Mouse (Mus musculus) myocyte (in vitro differentiated cells): ENCODE results near the gene Vmp1.
A peak's percentile ranks its signal among the peaks of the same experiment; 100 is the strongest.

Experiments
- CEBPB ChIP-seq: IDR thresholded peaks from 2 replicates; pipeline ENCODE4 v1.6.1; 2011; ENCODE audit warnings: mild to moderate bottlenecking, moderate library complexity; ENCODE audit not compliant: poor library complexity, insufficient read depth, severe bottlenecking
- E2F4 ChIP-seq: IDR thresholded peaks from one replicate; pipeline ENCODE4 v1.6.1; 2011; ENCODE audit warnings: mild to moderate bottlenecking, control low read depth, moderate library complexity; ENCODE audit not compliant: insufficient read depth
- MAX ChIP-seq: IDR thresholded peaks from one replicate; pipeline ENCODE4 v1.6.1; 2011; ENCODE audit warnings: low read depth, mild to moderate bottlenecking, control low read depth
- MYOD1 ChIP-seq, 3 experiments: IDR thresholded peaks; one replicate each; pipeline ENCODE4 v1.6.1; 2011; ENCODE audit warnings: control low read depth in 2 of 3, low read depth in 2 of 3, mild to moderate bottlenecking in 2 of 3, moderate library complexity in 1 of 3; ENCODE audit not compliant: insufficient read length in 2 of 3, control insufficient read depth in 1 of 3
- MYOG ChIP-seq, 3 experiments: IDR thresholded peaks; one replicate each; pipeline ENCODE4 v1.6.1; 2011; ENCODE audit warnings: control low read depth in 2 of 3, low read depth in 2 of 3, mild to moderate bottlenecking in 2 of 3; ENCODE audit not compliant: insufficient read length in 2 of 3, control insufficient read depth in 1 of 3, insufficient read depth in 1 of 3
- POLR2A ChIP-seq: IDR thresholded peaks from one replicate; pipeline ENCODE4 v1.6.1; 2011; ENCODE audit warnings: low read depth, mild to moderate bottlenecking, control low read depth, moderate library complexity; ENCODE audit not compliant: insufficient read length
- POLR2AphosphoS2 ChIP-seq: IDR thresholded peaks from one replicate; pipeline ENCODE4 v1.6.1; 2011; ENCODE audit warnings: low read depth, control low read depth; ENCODE audit not compliant: insufficient read length
- REST ChIP-seq: IDR thresholded peaks from one replicate; pipeline ENCODE4 v1.6.1; 2011; ENCODE audit warnings: mild to moderate bottlenecking, control low read depth, moderate library complexity; ENCODE audit not compliant: insufficient read depth, insufficient read length
- SRF ChIP-seq: IDR thresholded peaks from one replicate; pipeline ENCODE4 v1.6.1; 2011; ENCODE audit warnings: low read depth; ENCODE audit not compliant: control insufficient read depth, insufficient read length
- TCF12 ChIP-seq: IDR thresholded peaks from one replicate; pipeline ENCODE4 v1.6.1; 2011; ENCODE audit warnings: mild to moderate bottlenecking, control low read depth; ENCODE audit not compliant: poor library complexity, insufficient read depth, severe bottlenecking
- TCF3 ChIP-seq: IDR thresholded peaks from one replicate; pipeline ENCODE4 v1.6.1; 2011; ENCODE audit warnings: low read depth, control low read depth; ENCODE audit not compliant: insufficient read length
- USF1 ChIP-seq: IDR thresholded peaks from one replicate; pipeline ENCODE4 v1.6.1; 2011; ENCODE audit warnings: low read depth, mild to moderate bottlenecking, control low read depth, moderate library complexity

- TF ChIP-seq POLR2A (peak; percentile 98), TCF12 (no peak), MAX (no peak), USF1 (no peak), MYOD1 (IDR thresholded peaks at IDR 0.05; ENCODE audit: control insufficient read depth in 1 of 3, insufficient read length in 2 of 3, low read depth in 2 of 3) (no peak), CEBPB (no peak), POLR2AphosphoS2 (peak; percentile 99), E2F4 (peak; percentile 18), MYOG (IDR thresholded peaks at IDR 0.05; ENCODE audit: control insufficient read depth in 1 of 3, insufficient read depth in 1 of 3, insufficient read length in 2 of 3, low read depth in 2 of 3) (peak in 1 of 3 experiments; percentile 46), TCF3 (peak; percentile 30), SRF (peak; percentile 68), REST (peak; percentile 27)
Observed at GRCm38 (mm10) chr11:86544639-86545299, 138.9 kb downstream of the Vmp1 start, which contains the start of the genes Rps6kb1 and Tubd1.
